Mouse (Mus musculus) cortical plate, adult 2 months (tissue): ENCODE data around the gene Emc1.

ENCODE experiments used
- CTCF ChIP-seq: fragments of 200-500 bp; IDR thresholded peaks from 2 replicates; pipeline ENCODE4 v1.5.1; 2011; ENCODE audit warnings: mild to moderate bottlenecking, control low read depth, low read length; ENCODE audit not compliant: insufficient read depth; ENCODE audit errors: extremely low read depth
- POLR2A ChIP-seq: fragments of 200-500 bp; IDR thresholded peaks from 2 replicates; pipeline ENCODE4 v1.6.1; 2011; ENCODE audit warnings: mild to moderate bottlenecking, low read length, control low read depth; ENCODE audit not compliant: insufficient read depth; ENCODE audit errors: extremely low read depth

DNA sequence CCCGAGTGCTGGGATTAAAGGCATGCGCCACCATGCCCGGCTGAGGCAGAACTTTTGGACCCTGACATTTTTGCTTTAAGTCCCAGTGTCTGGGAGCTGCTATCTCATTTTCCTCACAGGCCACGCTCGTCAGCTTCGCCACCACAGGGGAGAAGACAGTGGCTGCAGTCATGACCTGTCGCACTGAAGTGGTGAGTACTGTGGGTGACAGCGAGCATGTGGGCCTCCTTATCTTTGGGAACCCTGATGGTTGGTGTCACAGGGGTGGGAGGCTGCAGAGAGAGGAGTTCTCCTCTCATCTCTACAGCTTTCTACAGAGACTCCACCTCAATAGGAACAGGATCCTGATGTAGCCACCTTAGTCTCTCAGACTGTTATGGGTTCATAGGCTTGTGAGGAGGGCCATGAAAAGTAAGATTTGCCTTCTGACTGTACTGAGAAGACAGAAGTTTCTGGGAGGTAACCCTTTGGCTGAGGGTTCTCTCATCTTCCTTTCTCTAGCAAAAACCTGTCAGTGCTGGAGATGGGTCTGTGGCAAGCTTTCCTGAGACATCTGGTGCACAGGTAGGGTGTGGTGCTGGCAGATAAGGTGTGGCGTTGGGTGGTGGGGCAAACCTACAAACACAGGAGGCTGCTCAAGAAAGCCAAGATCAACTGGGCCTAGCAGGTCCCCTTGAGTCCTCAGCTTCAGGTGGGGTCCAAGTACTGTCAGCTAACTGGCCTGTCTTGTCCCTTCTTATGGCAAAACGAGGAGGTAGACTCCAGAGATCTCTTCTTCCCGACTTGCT is 8.6 kb downstream of the Emc1 start:
- TF ChIP-seq CTCF (no peak), POLR2A (no peak)
